Mouse (Mus musculus): Measurements from ENCODE around the gene Cerk.
"Not testable (repeated sequence)": the region's sequence is repeated elsewhere in the genome, so short reads cannot be mapped to it uniquely, and the experiment has no call there.

Cerk gene

DNA sequence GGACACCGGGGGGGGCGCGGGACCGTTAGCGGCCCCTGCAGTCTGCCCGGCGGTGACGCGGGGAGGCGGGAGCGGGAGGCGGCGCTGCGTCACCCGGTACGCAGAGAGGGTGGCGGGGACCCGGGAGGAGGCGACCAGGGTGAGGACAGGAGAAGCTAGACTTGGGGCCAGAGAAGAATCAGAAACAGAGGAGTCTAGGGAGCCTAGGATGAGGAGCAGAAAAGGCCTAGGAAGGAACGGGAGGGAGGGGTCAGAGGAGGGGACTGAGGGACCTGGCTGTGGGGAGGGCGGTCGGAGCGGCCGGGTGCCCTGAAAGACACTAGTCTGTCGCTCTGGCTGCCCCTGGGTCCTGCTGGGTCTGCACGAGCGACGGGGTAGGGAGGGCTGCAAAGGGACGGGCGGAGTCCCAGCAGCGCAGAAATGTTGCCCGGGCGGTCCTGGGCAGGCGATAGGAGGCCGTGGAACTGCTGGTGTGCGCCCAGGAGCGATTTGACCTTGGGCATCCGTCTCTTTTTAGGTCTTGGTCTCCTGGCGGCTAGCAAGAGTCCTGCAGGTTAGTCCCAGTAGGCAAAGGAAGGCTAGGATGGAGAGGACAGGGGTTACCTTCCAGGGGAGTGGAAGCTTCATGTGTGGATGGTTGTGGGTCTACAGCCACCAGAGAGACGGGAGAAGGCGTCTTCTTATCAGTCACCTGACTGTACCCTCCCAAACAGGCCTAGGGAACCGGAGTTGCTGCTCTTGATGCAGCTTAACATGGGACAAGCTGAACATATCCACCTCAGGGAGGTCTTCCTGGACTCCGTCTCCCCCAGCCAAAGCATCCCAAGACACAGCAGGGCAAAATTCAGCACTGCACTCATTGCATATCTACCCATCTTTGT is at the start of gene Cerk:
Cerk (minus strand) TSS at position 453 of the 881 bp plus-strand sequence.
- DNase-seq: peak; percentile 83 to 87

DNA sequence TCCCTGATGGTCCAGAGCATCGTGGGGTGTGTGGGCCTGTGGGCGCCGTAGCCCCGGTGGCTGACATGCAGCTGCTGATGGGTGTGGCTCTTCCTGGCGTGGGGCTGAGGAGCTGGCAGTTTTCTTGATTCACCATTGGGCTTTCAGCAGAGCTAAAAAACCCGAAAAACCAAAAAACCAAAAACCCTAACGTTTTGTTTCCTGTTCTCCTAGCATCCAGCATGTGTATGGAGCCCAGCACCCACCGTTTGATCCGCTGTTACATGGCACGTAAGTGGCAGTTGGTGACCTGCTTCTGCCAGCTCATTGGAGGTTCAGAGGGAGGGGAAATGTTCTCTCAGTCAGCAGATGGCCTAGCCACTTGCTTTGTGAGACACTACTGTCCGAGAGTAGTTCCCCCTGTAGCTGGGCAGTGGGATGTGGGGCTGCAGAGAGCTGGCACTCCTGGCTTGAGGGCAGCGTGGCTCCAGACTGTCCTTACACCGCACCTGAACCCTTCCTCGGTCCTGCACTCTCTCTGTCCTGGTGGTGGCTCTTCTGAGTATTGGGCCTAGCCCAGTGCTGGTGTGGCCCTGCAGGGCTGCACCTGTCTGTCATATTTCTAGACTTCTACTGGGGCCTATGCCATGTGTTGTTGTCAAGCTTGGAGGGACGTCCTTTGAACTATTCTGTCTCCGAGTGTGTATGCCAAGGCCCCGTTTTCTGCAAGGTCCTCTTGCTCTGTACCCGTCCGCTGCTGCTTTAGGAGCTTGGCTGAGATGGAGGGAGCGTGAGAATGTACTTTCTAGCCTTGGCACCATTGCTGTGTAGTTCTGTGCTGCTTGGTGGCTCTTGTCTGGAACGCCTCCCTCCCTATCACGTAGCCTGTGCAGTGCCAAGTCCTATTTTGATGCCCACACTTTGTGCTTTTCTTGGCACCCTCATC is 48.8 kb upstream of the Cerk start:
- no peak for DNase-seq

DNA sequence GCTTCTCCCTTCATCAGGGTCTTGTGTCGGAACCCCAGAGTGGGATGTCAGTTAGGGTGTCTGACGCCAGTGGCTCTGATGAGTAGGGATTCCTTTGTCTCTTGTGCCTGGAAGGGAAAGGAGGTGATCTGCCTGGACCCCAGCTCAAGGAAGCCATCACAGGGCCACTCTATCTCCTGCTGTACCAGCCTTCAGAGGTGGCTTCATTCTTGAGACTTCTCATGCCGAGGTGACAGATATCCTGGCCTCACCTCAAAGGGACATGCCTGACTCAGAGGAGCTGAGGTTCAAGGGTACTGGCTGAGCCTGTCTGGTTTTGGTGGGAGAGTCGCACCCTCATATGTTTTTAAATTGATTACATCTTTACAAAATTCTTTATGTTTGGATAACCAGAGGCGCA is 48.1 kb upstream of the Cerk start:
- no peak for DNase-seq

DNA sequence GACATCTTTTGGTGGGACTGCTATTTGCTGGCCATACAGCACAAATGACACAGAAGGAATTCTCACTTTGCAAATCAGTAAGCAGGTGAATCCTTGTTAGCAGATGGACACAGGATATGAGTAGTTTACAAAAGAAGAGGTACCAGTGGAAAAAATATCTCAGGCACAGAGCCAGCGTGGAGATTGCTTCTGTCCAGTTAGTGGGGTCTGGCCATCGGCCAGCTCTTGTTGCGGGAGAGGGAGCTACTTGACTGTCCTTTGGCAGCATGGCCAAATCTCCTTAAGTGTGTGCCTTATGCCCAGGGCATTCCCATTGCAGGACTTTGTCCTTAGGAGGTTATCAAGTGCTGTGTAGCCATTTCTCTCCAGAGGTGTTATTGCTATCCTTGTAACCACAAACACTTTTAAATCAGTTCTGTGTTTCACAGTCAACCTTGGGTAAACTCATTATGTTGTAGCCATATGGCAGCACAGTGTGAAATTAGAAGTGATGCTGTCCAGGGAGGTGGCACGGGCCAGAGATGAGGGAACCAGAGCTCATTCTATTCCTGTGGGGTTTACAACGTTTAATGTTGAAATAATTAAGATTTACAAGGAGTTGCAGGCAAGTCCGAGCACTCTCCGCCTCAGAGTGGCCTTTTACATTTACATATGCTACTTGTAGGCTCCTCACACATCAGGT is 46.0 kb upstream of the Cerk start:
- peak; percentile 21 to 50 for DNase-seq

DNA sequence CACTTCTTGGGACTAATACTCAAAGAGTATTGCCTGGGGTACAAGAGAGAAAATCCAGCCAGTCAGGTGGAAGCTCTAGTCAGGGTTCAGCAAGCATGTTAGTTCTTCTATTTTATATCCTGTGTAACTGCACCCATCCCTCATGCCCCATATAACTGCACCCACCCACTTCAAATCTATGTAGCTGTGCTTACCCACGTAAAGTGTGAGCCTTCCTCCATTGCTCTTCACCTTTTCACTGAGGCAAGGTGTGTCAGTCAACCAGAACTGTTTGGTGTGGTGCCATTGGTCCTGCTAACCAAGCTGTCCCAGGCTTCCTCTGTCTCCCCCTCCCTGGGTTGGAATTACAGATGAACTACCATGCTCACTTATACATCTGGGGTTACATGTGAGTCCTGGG is 45.2 kb upstream of the Cerk start:
- no peak for DNase-seq

DNA sequence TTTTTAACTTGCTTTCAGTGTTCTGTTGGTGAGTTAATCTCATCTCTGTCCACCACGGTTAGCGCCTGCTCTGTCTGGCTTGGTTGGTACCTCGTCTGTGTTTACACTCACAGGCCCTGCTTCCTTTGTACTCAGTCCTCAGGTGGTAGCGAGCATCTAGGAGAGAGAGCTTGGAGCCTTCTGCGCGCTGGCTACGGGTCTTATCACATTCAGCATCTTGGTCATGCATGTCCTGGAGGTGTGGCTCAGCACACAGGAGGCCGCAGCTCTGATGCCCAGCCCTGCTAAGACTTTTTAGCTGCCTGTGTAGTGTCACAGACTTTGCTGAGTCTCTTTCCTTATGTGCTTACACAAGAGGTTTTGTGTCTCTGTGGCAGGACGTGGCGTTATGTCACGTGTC is 43.7 kb upstream of the Cerk start:
- no peak for DNase-seq

DNA sequence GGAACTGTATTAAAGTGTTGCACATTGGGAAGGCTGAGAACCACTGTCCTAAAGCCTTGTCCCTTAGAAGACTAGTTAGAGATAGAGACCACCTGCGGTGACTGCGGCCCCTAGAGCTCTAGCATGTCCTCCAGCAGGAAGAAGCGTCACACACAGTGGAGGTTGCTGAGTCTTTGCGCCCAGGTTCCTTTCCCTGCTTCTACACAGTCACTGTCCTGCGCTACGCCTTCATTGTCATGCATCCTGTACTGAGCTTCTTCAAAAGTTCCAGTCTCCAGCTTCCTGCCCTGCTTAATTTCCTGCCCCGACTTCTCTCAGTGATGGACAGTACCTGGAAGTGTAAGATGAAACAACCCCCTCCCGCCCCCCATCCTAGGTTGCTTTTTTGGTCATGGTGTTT is 43.1 kb upstream of the Cerk start:
- DNase-seq: no peak

DNA sequence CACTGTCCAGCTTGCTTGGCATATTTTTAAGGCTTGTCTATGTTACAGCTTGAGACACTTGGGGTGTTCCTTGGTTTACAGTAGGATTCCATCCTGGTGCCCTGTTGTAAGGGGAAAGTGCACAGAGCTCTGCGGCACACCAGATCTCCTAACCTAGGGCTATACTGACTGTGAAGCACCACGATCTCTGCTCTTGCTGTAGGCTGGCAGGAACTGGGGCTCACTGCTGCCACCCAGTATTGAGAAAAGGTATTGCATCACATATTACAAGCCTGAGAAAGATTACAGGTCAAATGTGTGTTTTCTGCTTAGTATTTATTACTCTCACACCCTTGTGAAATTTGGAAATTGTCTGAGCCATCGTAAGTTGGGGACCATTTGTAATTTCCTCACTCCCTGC is 42.2 kb upstream of the Cerk start:
- DNase-seq: peak; percentile 32 to 65

DNA sequence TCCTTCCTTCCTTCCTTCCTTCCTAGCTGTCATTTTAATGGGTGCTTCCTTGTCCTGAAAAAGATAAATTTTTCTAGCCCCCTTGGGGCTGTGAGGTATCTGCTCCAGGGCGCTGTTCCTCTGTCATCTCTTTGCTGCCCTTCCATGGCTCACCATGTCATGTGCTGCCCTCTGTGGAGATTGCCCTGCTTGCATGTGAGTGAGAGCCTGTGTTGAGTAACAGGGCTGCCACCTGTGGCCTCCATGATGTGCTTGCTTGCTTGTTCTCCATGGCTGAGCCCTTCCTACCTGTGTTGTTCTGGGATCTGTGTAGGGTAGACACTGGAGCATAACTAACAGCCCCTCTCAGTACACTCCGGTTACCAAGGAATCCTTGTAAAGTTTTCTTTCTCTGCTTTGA is 41.0 kb upstream of the Cerk start:
- DNase-seq: peak in 1 of 2 experiments; percentile 18

DNA sequence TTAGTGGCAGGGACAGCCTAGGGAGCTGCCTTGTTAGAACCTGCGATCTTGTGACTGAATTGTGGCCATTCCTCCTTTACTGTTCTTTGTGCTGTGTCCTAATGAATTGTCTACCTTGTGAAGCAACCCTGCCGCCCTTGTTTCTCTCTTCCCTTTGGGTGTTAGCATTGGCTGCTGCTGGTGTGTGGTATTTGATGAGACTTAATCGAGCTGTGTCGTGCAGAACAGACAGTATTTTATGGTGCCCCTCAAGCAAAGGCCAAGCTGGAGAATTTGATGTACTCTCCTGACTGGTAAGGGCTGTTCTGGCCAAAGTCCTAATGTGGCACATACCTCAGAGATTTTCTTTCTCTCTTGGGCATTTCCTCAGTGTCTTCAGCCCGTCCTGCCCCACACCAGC is 40.3 kb upstream of the Cerk start:
- DNase-seq: no peak

DNA sequence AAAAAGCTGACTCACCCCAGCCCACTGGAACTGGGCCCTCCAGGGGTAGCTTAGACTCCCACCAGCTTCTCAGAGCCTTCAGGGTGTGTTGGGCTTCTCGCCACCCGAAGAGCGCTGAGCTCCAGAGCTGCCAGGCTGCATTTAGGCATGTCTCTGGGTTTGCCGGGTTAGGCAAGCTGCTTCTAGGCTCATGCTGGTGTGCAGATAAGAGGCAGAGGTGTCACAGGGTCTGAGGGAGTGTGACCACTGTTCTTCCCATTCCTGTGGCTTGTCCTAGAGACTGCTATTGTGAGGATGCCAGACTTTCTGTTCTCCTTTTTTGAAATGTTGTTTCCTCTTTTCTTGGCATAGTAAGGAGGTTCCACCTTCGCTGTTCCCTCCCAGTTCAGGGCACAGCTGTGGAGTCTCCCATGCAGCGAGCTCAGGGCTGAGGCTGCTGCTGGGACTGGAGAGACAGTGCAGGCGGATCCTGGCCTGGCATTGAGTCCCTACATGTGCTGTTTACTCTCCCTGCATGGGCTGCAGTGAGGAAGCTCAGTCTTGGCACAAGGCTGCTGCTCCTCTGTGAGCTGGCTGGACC is 39.1 kb upstream of the Cerk start:
- peak in 1 of 2 experiments; percentile 31 for DNase-seq

DNA sequence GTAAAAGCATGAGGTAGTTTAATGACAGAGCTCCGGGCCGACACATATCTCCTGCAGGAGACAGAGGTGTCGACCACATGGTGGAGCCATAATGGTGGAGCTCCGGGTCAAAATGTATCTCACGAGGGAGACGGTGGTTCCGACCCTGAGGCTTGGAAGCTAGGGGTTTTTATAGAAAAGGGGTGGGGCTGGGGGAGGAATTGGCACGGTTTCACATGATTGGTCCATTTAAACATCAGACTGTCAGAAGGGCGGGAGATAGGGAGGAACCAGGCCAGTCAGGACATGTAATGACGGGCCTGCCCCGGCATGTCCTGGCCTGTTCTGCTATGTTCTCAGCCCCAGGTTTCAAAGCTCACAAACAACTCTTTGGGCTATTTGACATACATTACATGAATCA is 36.0 kb upstream of the Cerk start:
- peak in 1 of 2 experiments; percentile 18 for DNase-seq

DNA sequence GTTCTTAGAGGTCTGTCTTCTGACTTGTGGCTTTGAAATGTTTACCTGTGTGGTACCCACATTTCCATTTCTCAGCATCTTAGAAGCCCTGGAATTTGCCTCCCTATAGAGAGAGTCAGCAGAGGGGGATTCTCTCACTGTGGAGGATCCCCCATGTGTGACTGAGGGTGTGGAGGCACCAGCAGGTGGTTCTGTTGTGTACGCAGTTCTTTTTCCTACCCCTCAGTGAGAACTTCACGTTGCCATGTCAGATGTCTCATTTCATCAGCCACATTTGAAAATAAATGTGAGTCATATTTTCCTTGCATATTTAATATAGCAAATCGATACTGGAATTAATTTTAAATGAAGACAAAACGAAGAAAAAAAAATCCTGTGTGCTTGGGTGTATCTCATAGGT is 35.4 kb upstream of the Cerk start:
- no peak for DNase-seq

DNA sequence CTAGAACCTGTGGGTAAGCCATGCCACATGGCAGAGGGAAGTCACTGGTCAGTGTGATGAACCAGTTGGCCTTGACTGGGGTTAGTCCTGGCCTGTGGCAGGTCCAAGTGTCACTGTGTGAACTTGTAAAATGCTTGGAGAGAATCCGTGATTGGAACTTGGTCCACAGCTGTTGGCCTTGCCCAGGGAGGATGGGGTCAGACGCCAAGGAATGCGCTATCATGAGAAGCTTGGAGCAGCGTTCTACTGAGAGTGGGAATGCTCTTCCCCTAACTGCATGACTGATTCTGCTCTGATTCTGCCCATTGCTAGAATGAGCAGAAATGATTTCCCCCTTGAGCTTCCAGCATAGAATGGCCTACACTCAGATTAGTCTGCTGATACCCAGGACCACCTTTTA is 34.8 kb upstream of the Cerk start:
- DNase-seq: peak in 1 of 2 experiments; percentile 19

DNA sequence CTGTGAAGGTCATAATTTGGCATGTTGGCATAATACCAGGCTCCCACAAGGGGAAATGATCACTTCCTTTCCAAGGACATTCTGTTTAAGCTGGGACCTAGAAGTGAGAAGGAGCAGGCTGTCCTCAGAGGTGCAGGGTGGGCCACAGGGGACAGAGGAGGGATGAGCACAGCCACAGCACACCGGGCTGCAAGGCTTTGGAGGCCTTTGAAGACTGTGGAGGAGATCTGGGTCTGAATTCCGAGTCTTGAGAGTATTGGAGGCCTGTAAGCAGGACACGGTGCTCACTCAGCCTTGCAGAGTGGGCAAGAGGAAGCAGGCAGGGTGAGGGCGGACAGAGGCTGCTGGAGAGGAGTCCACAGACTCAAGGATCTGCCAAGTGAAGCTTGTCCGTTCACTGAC is 34.3 kb upstream of the Cerk start:
- DNase-seq: peak; percentile 41 to 51

DNA sequence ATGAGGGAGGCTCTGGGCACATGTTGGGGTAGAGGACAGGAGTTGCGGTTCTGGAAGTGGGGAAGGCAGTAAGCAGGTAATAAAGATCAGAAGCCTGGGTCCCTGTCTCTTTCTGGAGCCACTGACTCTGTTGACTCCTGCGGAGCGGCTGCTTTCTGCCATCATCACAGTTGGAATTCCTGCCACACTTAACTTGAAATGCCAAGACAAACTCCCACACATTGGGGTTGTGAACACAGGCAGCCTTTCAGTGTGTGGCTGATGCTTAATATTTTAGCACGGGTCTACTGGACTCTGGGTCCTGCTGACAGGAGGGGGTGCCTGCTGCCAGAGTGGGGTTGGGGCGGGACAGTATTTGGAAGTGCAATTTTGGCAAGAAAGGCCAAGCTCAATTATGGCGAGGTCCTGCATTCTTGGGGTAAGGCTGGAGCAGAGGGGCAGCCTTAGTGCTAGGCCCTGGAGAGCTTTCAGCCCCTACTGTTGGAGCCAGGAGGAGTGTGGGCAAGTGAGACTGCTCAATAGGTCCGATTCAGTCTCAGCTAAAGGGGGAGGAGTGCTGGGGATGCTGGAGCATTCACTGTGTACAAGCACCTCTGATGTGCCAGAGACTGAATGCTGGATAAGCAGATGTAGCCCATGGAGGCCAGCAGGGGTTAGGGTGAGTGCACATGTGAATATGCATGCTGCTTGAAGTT is 33.7 kb upstream of the Cerk start:
- no peak for DNase-seq

DNA sequence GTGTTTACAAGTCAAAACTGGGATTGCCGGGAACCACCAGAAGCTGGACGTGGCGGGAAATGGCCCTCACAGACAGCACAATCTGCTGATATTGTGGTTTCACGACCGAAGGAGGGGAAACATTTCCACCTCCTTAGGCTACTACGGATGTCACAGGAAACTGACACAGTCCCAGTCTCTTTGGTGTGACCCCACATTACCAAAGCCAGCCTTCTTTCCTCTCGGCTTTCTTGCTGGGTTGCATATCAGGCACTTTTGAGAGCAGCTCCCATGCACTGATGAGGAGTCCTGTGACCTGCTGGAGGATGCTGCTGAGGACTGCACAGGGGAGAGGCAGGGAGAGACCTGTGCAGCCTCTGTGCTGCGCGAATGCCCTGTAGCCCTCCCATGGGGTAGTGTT is 30.7 kb upstream of the Cerk start:
- peak in 1 of 2 experiments; percentile 21 for DNase-seq

DNA sequence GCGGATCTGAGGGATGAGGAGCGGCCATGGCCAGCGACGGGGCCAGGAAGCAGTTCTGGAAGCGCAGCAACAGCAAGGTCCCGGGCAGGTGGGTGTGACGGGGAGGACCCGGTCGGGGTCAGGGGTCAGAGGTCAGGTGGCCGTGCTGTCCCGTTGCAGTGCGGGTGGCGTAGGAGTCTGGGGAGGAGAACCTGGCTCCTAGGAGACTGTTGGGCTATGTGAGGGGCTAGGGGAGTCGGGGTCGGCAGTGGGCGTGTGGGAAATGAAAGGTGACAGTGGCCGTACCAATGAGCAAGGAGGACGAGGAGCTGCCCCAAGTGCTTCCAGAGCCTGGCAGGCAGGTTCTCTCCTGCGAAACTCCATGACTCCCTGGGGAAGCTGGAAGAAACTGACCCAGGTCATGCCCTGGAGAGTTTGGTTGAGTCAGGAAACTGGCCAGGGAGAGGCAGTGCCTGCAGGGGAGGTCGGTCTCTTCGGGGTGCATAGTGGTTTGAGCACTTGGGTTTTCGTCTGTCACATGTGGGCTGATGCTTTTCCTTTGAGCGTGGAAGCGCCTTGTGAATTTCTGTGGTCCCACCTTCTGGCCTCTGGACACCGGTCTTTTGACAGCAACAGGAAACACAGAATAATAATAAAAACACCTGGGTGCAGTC is 28.7 kb upstream of the Cerk start:
- DNase-seq: no peak

DNA sequence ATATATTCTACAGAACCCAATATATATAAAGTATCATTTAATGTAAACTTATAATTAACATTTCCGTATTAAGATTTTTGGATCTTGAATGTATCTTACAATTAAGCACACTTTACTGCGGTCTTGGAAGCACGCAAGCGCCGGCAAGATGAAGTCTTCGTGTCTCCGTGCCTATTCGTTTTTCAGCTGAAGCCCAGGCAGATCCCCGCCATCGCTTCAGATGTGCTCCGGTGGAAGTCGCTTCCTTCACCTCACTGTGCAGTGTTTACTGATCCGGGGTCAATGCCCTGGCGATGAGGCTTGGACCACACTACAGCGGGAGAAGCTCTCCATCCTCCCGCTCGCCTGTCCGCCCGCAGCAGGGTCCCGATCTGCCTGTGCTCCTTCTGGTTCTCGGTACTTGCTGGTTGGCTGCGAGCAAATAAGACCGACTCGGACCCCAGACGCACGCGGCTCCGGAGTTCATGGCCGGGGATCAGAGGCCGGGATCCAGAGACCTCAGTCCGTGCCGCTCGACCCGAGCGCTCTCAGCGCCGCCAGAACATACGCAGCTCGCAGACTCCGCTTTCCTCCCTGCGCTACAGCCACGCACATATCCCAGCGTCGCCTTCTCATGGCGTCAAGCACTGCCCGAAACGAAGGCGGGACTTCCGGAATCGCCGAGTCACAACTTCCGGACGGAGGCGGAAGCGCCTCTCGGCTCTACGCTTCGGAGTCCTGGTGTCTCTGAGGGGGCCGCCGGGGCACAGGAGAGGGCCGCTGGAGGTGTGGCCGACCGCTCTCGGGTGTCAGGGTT is 28.0 kb upstream of the Cerk start, which contains the start of gene Tbc1d22a:
Tbc1d22a (plus strand) TSS at position 707 of the 796 bp plus-strand sequence.
- peak; percentile 94 for DNase-seq

DNA sequence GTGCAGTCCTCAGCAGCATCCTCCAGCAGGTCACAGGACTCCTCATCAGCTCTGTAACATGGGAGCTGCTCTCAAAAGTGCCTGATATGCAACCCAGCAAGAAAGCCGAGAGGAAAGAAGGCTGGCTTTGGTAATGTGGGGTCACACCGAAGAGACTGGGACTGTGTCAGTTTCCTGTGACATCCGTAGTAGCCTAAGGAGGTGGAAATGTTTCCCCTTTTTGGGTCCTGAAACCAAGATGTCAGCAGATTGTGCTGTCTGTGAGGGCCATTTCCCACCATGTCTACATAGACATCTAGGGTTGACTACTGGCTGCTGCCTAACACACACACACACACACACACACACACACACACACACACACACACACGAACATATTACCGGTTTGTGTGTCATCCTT is 26.3 kb upstream of the Cerk start:
- DNase-seq: not testable (repeated sequence)

DNA sequence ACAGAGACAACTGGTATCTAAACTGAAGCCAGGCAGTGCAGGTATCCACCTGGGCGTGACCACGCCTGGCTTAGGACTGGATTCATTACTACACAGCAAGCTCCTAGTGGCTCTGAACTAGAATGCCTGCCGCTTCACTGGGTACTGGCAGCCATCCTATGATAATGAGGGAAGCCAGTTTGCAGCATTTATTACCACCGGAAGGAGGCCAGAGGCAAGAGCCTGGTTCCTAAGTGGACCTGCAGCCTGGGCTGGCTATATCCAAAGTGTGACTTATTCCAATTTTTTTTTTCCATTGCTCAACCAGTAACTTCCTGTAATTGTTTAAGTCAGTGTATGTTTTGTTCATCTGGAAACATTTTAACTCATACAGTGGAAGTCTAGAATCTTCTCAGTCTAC is 20.4 kb upstream of the Cerk start:
- DNase-seq: peak in 1 of 2 experiments; percentile 48
